Comparison of ENCODE assay signal across 20 mouse cellular contexts in genomic region chr5:33004110-33004509, GRCm38 (mm10). TPM values are rescaled to one million over a fixed set of nuclear protein-coding genes. Genes with fewer than 3 reads are reported as not detected.
A peak's percentile ranks its signal among the peaks of the same experiment; 100 is the strongest.
DNase-seq lines count a peak whose midpoint lies in the region; ATAC-seq and TF ChIP-seq lines count a peak whose summit lies in the region.
"Had no signal": no experiment of that assay in that cellular context is flagged by ENCODE, and none has a peak within 500 bp of the region (broad histone marks: within the 10 kb centered on the region; RNA-seq: fewer than 3 reads in every experiment).

No protein-coding gene starts in this region.

- H3K4me2 ChIP-seq in intestine, embryonic 15.5 days (replicated peaks), result no peak overlapping the region
- H3K4me2 ChIP-seq in intestine, postnatal 0 days (replicated peaks; ENCODE audit: low read depth), result no peak overlapping the region
- H3K4me2 ChIP-seq in kidney, embryonic 15.5 days, result no peak overlapping the region
- no peak overlapping the region for H3K4me2 ChIP-seq in intestine, embryonic 16.5 days (ENCODE audit: low read depth, low read length)
- H3K4me2 ChIP-seq: embryonic facial prominence, embryonic 15.5 days; heart, embryonic 12.5 days had no signal

- 0 out of 2 replicates have a peak, but pooled peaks cover 2% of the 10 kb centered on the region for H3K4me1 ChIP-seq in intestine, embryonic 15.5 days (replicated peaks)
- H3K4me1 ChIP-seq in intestine, postnatal 0 days (replicated peaks; ENCODE audit: control insufficient read depth, insufficient read depth, low read length), result no peaks in the 10 kb centered on the region
- no peaks in the 10 kb centered on the region for H3K4me1 ChIP-seq in kidney, embryonic 15.5 days
- no peaks in the 10 kb centered on the region for H3K4me1 ChIP-seq in intestine, embryonic 16.5 days (ENCODE audit: control insufficient read depth, insufficient read depth, low read length)
- H3K4me1 ChIP-seq: embryonic facial prominence, embryonic 15.5 days had no signal

- H3K9me3 ChIP-seq in intestine, embryonic 15.5 days, result no peaks in the 10 kb centered on the region
- H3K9me3 ChIP-seq in intestine, postnatal 0 days (ENCODE audit: control insufficient read depth), result no peaks in the 10 kb centered on the region
- H3K9me3 ChIP-seq in kidney, embryonic 15.5 days (replicated peaks), result no peaks in the 10 kb centered on the region
- no peaks in the 10 kb centered on the region for H3K9me3 ChIP-seq in intestine, embryonic 16.5 days (ENCODE audit: control insufficient read depth, low read length)
- H3K9me3 ChIP-seq: embryonic facial prominence, embryonic 15.5 days; forebrain, embryonic 10.5 days; heart, embryonic 12.5 days; hindbrain, embryonic 10.5 days had no signal

- no peak for TF ChIP-seq CTCF in intestine, postnatal 0 days (IDR thresholded peaks at IDR 0.05; ENCODE audit: low read depth)

- no peaks in the 10 kb centered on the region for H3K27me3 ChIP-seq in intestine, embryonic 15.5 days (replicated peaks)
- no peaks in the 10 kb centered on the region for H3K27me3 ChIP-seq in intestine, postnatal 0 days (replicated peaks; ENCODE audit: control insufficient read depth, insufficient read depth, low read length)
- H3K27me3 ChIP-seq in kidney, embryonic 15.5 days, result no peaks in the 10 kb centered on the region
- no peaks in the 10 kb centered on the region for H3K27me3 ChIP-seq in intestine, embryonic 16.5 days (replicated peaks; ENCODE audit: control insufficient read depth, insufficient read depth, low read length)
- H3K27me3 ChIP-seq: embryonic facial prominence, embryonic 15.5 days; heart, embryonic 12.5 days had no signal

- no peak for DNase-seq in kidney, adult 8-10 months
- DNase-seq in kidney, postnatal 14 days, result peak; percentile 43
- DNase-seq in B cell, adult 2 months, result no peak
- DNase-seq: adrenal gland, postnatal 10 days; cerebellum, adult 11 months; cerebellum, adult 8-10 months; cerebellum, postnatal 14 days; embryo, embryonic 11 days; gastrocnemius, adult 2 months; gastrocnemius, postnatal 25 days had no signal

- H3K36me3 ChIP-seq in intestine, embryonic 15.5 days, result no peaks in the 10 kb centered on the region
- no peaks in the 10 kb centered on the region for H3K36me3 ChIP-seq in intestine, postnatal 0 days (ENCODE audit: control insufficient read depth, insufficient read depth)
- H3K36me3 ChIP-seq in kidney, embryonic 15.5 days, result no peaks in the 10 kb centered on the region
- no peaks in the 10 kb centered on the region for H3K36me3 ChIP-seq in intestine, embryonic 16.5 days (ENCODE audit: control insufficient read depth, insufficient read depth, low read length)
- H3K36me3 ChIP-seq: embryonic facial prominence, embryonic 15.5 days; forebrain, embryonic 10.5 days; heart, embryonic 12.5 days; hindbrain, embryonic 10.5 days had no signal

- no peak overlapping the region for H3K4me3 ChIP-seq in intestine, embryonic 15.5 days (replicated peaks)
- H3K4me3 ChIP-seq in intestine, postnatal 0 days (ENCODE audit: low read depth, low read length), result no peak overlapping the region
- no peak overlapping the region for H3K4me3 ChIP-seq in kidney, embryonic 15.5 days (replicated peaks)
- no peak overlapping the region for H3K4me3 ChIP-seq in intestine, embryonic 16.5 days (ENCODE audit: low read length)
- H3K4me3 ChIP-seq: embryonic facial prominence, embryonic 15.5 days; erythroblast, embryonic 14.5 days; forebrain, embryonic 10.5 days; gastrocnemius, adult 2 months; heart, embryonic 12.5 days; hindbrain, embryonic 10.5 days had no signal

- WGBS in intestine, embryonic 15.5 days, result 65% methylated on average over 4 of the region's 4 CpGs
- WGBS in intestine, postnatal 0 days, result 48% methylated on average over 4 of the region's 4 CpGs
- whole genome bisulfite sequencing in kidney, embryonic 15.5 days, result 68% methylated on average over 4 of the region's 4 CpGs
- 63% methylated on average over 4 of the region's 4 CpGs for WGBS in intestine, embryonic 16.5 days

- ATAC-seq in intestine, embryonic 15.5 days, result peak; percentile 25; the same call in 1 of the 2 replicates
- no peak for ATAC-seq in intestine, postnatal 0 days
- peak; percentile 25; the same call in 1 of the 2 replicates for ATAC-seq in kidney, embryonic 15.5 days (replicated peaks; ENCODE audit: low FRiP score)
- peak; percentile 56; the same call in 1 of the 2 replicates for ATAC-seq in intestine, embryonic 16.5 days
- ATAC-seq: forebrain, embryonic 14.5 days had no signal

- no peak overlapping the region for H3K9ac ChIP-seq in intestine, embryonic 15.5 days
- H3K9ac ChIP-seq in intestine, postnatal 0 days (ENCODE audit: low read depth, low read length), result no peak overlapping the region
- no peak overlapping the region for H3K9ac ChIP-seq in kidney, embryonic 15.5 days
- H3K9ac ChIP-seq in intestine, embryonic 16.5 days (ENCODE audit: low read depth, low read length), result no peak overlapping the region
- H3K9ac ChIP-seq: embryonic facial prominence, embryonic 15.5 days; heart, embryonic 12.5 days had no signal

- H3K27ac ChIP-seq in intestine, embryonic 15.5 days, result no peak overlapping the region
- no peak overlapping the region for H3K27ac ChIP-seq in intestine, postnatal 0 days (ENCODE audit: low read depth, low read length)
- no peak overlapping the region for H3K27ac ChIP-seq in kidney, embryonic 15.5 days
- H3K27ac ChIP-seq in intestine, embryonic 16.5 days (ENCODE audit: low read length), result no peak overlapping the region
- H3K27ac ChIP-seq: embryonic facial prominence, embryonic 15.5 days; forebrain, embryonic 10.5 days; gastrocnemius, adult 2 months; hindbrain, embryonic 10.5 days had no signal

RNA-seq across cellular contexts. Expression of gene Ywhah, which starts 14.5 kb away (rescaled TPM):
- polyA plus RNA-seq in intestine, embryonic 15.5 days (2015; fragmentation: Nextera tagmentation; extraction: Ambion mirVana), result 440 and 463 TPM in 2 replicates
- polyA plus RNA-seq in intestine, postnatal 0 days (2015; fragmentation: Nextera tagmentation; extraction: Ambion mirVana), result 253 and 260 TPM in 2 replicates
- 362 and 374 TPM in 2 replicates for polyA plus RNA-seq in kidney, embryonic 15.5 days (2015; fragmentation: Nextera tagmentation; extraction: Ambion mirVana)
- 408 and 430 TPM in 2 replicates for polyA plus RNA-seq in intestine, embryonic 16.5 days (2015; fragmentation: Nextera tagmentation; extraction: Ambion mirVana)
